Mouse (Mus musculus) hindbrain, embryonic 14.5 days (tissue): ENCODE data around the gene Klhdc8b. TPM values are rescaled to one million over a fixed set of nuclear protein-coding genes. Genes with fewer than 3 reads are reported as not detected.

Experiments
- ATAC-seq: fragments of 200-750 bp; cut with Nextera tagmentation; 2 replicates; pipeline ENCODE4 v1.8.0; 2017; ENCODE audit warnings: moderate number of reproducible peaks, mild to moderate bottlenecking, moderate TSS enrichment, moderate library complexity; ENCODE audit not compliant: low FRiP score
- DNase-seq: peaks from one replicate; pipeline ENCODE4 v3.0.0-alpha.2; 2015; ENCODE audit warnings: low spot score
- H3K27ac ChIP-seq: fragments of 300-500 bp; sonication (generic); 2 replicates; pipeline ENCODE4 v1.5.1; 2014; ENCODE audit warnings: mild to moderate bottlenecking, moderate library complexity
- H3K27me3 ChIP-seq: fragments of 300-500 bp; sonication (generic); 2 replicates; pipeline ENCODE4 v1.6.1; 2014; ENCODE audit warnings: mild to moderate bottlenecking, low read length, mixed read lengths; ENCODE audit not compliant: control insufficient read depth, insufficient read depth
- H3K36me3 ChIP-seq: fragments of 300-500 bp; sonication (generic); replicated peaks from 2 replicates; pipeline ENCODE4 v1.6.1; 2014; ENCODE audit not compliant: control insufficient read depth, insufficient read depth
- H3K4me1 ChIP-seq: fragments of 300-500 bp; sonication (generic); replicated peaks from 2 replicates; pipeline ENCODE4 v1.6.1; 2014; ENCODE audit warnings: antibody characterized with exemption, low read length, mixed read lengths; ENCODE audit not compliant: control insufficient read depth, insufficient read depth
- H3K4me2 ChIP-seq: fragments of 300-500 bp; sonication (generic); replicated peaks from 2 replicates; pipeline ENCODE4 v1.6.1; 2014; ENCODE audit warnings: mild to moderate bottlenecking, moderate library complexity
- H3K4me3 ChIP-seq: fragments of 300-500 bp; sonication (generic); replicated peaks from 2 replicates; pipeline ENCODE4 v1.5.1; 2014; ENCODE audit warnings: mild to moderate bottlenecking, low read length
- H3K9ac ChIP-seq: fragments of 300-500 bp; sonication (generic); 2 replicates; pipeline ENCODE4 v1.6.1; 2014
- H3K9me3 ChIP-seq: fragments of 300-500 bp; sonication (generic); 2 replicates; pipeline ENCODE4 v1.6.1; 2016; ENCODE audit warnings: low read length; ENCODE audit not compliant: control insufficient read depth
- WGBS: fragments of 180-500 bp; shearing (Covaris S2); extraction: QIAGEN DNeasy Blood & Tissue Kit; methylation state at CpG from one replicate; pipeline ENCODE4 v1.1.7; 2014; 5-methylcytosine and 5-hydroxymethylcytosine counted together
- polyA plus RNA-seq: library from polyadenylated mRNA; unstranded; fragments of >200 nt; fragmentation: Nextera tagmentation; extraction: Ambion mirVana; gene quantifications from 2 replicates; pipeline ENCODE4 v1.2.1, GENCODE M21; 2014

Klhdc8b gene
- polyA plus RNA-seq, 1 experiment from 2014 or later: 57.2 TPM

DNA sequence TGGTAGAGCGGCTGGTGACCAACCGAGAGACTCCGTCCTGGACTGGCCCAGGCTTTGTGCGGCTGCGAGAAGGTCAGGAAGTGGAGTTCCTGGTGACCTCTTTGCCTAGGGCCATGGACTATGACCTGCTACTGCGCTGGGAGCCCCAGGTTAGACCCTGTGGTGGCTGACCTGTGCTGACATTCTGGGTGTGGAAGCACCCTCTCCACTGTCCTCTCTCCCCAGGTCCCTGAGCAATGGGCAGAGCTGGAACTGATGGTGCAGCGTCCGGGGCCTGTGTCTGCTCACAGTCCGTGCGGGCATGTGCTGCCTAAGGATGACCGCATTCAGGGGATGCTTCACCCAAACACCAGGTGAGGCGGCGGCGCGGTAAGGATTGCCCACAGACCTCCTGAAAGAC, 22.6 kb upstream of the Klhdc8b start:
- Histone ChIP-seq H3K9ac (no peak overlapping the region), H3K27me3 (no peaks in the 10 kb centered on the region), H3K4me2 (no peak overlapping the region), H3K4me1 (peaks cover 5% of the 10 kb centered on the region), H3K9me3 (no peaks in the 10 kb centered on the region), H3K27ac (no peak overlapping the region), H3K36me3 (peaks cover 7% of the 10 kb centered on the region; the same call in 1 of the 2 replicates), H3K4me3 (no peak overlapping the region)
- no peak for ATAC-seq
- 94% methylated on average over 15 of the region's 15 CpGs for WGBS
- DNase-seq: no peak

- Histone ChIP-seq H3K36me3 (peaks cover 7% of the 10 kb centered on the region; the same call in 1 of the 2 replicates), H3K9ac (no peak overlapping the region), H3K4me2 (no peak overlapping the region), H3K27ac (no peak overlapping the region), H3K9me3 (no peaks in the 10 kb centered on the region), H3K27me3 (no peaks in the 10 kb centered on the region), H3K4me3 (no peak overlapping the region), H3K4me1 (peaks cover 10% of the 10 kb centered on the region)
- 95% methylated on average over 18 of the region's 18 CpGs for WGBS
- ATAC-seq (no peak), DNase-seq (no peak)
These were observed 21.8 kb upstream of the Klhdc8b start for GRCm38 (mm10) chr9:108483051-108483790.

- DNase-seq (no peak), ATAC-seq (no peak)
- H3K9me3 ChIP-seq: no peaks in the 10 kb centered on the region
- H3K36me3 ChIP-seq: peaks cover 7% of the 10 kb centered on the region; the same call in 1 of the 2 replicates
- no peak overlapping the region for H3K4me2 ChIP-seq
- no peak overlapping the region for H3K4me3 ChIP-seq
- H3K27ac ChIP-seq: no peak overlapping the region
- H3K27me3 ChIP-seq: no peaks in the 10 kb centered on the region
- peaks cover 10% of the 10 kb centered on the region for H3K4me1 ChIP-seq
- no peak overlapping the region for H3K9ac ChIP-seq
- 91% methylated on average over 19 of the region's 19 CpGs for WGBS
These were observed 20.3 kb upstream of the Klhdc8b start for GRCm38 (mm10) chr9:108481520-108482210.

DNA sequence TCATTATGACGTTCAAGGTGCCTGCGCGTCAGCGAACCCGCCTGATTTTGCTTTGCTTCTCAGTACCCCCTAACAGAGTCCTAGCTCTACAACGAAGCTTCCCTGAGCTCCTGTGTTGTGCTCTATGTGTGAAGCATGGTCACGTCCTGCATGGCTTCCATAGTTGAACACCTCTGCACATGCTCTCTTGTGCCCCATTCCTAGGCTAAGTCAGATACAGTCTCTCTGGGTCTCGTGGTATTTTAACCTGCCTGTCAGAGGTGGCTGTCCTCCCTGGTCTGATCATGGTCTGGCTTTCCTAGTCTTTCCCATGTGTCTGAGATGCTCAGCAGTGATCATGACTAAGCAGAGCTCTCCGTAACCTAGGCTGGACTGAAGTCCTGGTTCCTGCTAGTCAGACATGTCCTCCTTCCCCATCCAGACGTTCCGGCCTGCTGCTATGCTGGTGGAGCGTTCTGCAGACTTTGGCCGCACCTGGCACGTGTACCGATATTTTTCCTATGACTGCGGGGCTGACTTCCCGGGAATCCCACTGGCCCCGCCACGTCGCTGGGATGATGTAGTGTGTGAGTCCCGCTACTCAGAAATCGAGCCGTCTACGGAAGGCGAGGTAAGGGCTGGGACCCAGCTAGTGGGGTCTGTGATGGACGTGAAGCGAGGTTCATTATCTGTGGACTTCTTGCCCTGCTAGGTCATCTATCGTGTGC, 19.6 kb upstream of the Klhdc8b start:
- H3K4me1 ChIP-seq: peaks cover 10% of the 10 kb centered on the region
- no peak for ATAC-seq
- no peaks in the 10 kb centered on the region for H3K9me3 ChIP-seq
- peaks cover 6% of the 10 kb centered on the region; the same call in 1 of the 2 replicates for H3K36me3 ChIP-seq
- H3K4me2 ChIP-seq: 0 out of 2 replicates have a peak overlapping the region, but pooled peaks have one; percentile 53
- no peak overlapping the region for H3K4me3 ChIP-seq
- H3K9ac ChIP-seq: no peak overlapping the region
- H3K27me3 ChIP-seq: no peaks in the 10 kb centered on the region
- WGBS: 93% methylated on average over 28 of the region's 28 CpGs
- DNase-seq: no peak
- H3K27ac ChIP-seq: no peak overlapping the region

DNA sequence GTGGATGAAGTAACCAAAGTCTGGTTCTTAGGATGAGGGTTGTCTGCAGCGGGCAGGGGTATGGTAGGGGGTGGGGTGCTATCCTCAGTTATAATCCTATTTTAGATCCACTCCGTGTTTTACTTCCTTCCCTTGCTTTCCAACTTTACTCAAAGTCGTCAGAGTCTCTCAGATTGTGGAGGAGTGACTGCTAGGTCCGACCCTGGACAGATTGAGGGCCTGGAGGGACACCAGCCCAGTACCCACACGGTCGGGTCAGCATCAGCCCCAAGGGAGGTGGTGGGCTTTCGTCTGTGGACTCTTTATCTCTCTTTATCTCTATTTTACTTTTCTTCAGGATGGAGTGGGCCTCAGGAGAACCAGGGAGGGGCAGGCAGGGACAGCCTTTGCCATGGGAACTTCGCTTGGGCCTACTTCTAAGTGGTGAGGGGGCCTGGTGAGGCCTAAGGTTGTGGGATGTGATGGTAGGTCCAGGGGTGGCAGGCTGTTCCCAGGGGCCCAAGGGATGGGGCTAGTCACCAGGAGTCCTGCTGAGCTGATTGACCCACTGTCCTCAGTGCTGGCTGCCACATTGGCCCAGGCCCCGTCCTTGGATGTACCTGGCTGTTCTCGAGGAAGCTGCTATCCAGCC, 18.5 kb upstream of the Klhdc8b start, which contains the start of gene Lamb2:
Gene Lamb2 (plus strand): TSS at position 16 of the 631 bp plus-strand sequence.
- no peaks in the 10 kb centered on the region; the same call in 1 of the 2 replicates for H3K36me3 ChIP-seq
- peaks cover 10% of the 10 kb centered on the region for H3K4me1 ChIP-seq
- DNase-seq: peak; percentile 85
- peak within 1 kb of the TSS; percentile 34 for H3K4me3 ChIP-seq
- WGBS: 18% methylated on average over 10 of the region's 10 CpGs
- peak; percentile 41; the same call in 1 of the 2 replicates for ATAC-seq
- peak within 1 kb of the TSS; percentile 63; the same call in 1 of the 2 replicates for H3K27ac ChIP-seq
- H3K9me3 ChIP-seq: no peaks in the 10 kb centered on the region
- no peaks in the 10 kb centered on the region for H3K27me3 ChIP-seq
- H3K9ac ChIP-seq: peak within 1 kb of the TSS; percentile 51
- peak within 1 kb of the TSS; percentile 53 for H3K4me2 ChIP-seq

DNA sequence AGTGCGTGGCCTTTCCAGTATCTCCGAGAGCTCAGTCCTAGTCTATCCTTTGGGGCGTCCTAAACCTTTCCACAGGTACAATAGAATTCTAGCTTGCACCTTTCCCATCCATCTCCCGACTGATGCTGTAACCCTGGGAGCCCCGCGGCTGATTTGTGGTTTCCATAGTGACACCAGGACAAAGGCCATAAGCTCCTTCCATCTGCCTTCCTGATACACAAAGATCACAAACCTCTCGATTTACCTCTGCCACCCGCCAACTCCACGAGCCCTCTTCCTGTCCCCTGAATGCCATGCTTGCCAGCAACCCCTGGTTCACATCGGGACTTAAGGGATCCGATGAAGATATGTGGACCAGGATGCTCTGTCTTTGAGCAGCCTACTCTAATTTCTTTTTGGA, 17.9 kb upstream of the Klhdc8b start:
- ATAC-seq: no peak; the same call in 1 of the 2 replicates
- H3K9ac ChIP-seq: 0 out of 2 replicates have a peak overlapping the region, but pooled peaks have one; percentile 14

GRCm38 (mm10) chr9:108478638-108479156, 17.3 kb upstream of the Klhdc8b start:
- no peaks in the 10 kb centered on the region for H3K9me3 ChIP-seq
- H3K4me1 ChIP-seq: peaks cover 10% of the 10 kb centered on the region
- peak; percentile 64 for DNase-seq
- WGBS: under 1% methylated on average over 20 of the region's 20 CpGs
- H3K27me3 ChIP-seq: no peaks in the 10 kb centered on the region
- H3K4me3 ChIP-seq: peak overlapping the region; percentile 34
- ATAC-seq: peak; percentile 25; the same call in 1 of the 2 replicates
- peak overlapping the region; percentile 24; the same call in 1 of the 2 replicates for H3K9ac ChIP-seq
- peak overlapping the region; percentile 63; the same call in 1 of the 2 replicates for H3K27ac ChIP-seq
- H3K36me3 ChIP-seq: no peaks in the 10 kb centered on the region; the same call in 1 of the 2 replicates
- H3K4me2 ChIP-seq: peak overlapping the region; percentile 51

More for the DNA sequence above, 17.9 kb upstream of the Klhdc8b start:
- peaks cover 10% of the 10 kb centered on the region for H3K4me1 ChIP-seq
- no peaks in the 10 kb centered on the region for H3K9me3 ChIP-seq
- no peaks in the 10 kb centered on the region; the same call in 1 of the 2 replicates for H3K36me3 ChIP-seq
- no peak overlapping the region for H3K27ac ChIP-seq
- peak overlapping the region; percentile 34 for H3K4me3 ChIP-seq
- no peaks in the 10 kb centered on the region for H3K27me3 ChIP-seq
- WGBS: 31% methylated on average over 11 of the region's 11 CpGs
- no peak for DNase-seq
- peak overlapping the region; percentile 51 for H3K4me2 ChIP-seq

DNA sequence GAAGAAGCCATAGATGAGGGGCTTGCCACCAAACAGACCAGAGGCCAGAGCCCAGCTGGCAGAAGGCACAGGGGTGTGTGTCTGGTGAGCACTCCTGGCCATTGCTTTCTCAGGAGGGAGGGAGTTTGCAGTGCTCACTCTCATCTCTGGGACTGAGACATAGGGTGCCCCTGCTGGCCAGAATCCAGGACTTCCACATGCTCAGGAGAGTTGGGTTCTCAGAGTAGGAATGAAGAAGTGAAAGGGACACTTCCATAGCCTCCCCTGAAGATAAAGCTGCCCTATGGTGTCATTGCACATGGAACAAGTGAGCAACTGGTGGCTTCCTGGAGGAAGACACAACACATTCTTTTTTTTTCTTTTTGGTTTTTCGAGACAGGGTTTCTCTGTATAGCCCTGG, 13.1 kb upstream of the Klhdc8b start:
- no peaks in the 10 kb centered on the region for H3K9me3 ChIP-seq
- H3K27me3 ChIP-seq: no peaks in the 10 kb centered on the region
- H3K36me3 ChIP-seq: no peaks in the 10 kb centered on the region
- peaks cover 10% of the 10 kb centered on the region for H3K4me1 ChIP-seq
- no peak overlapping the region for H3K9ac ChIP-seq
- DNase-seq: no peak
- WGBS: 75% methylated on average over 1 of the region's 1 CpGs
- no peak for ATAC-seq
- no peak overlapping the region for H3K4me3 ChIP-seq
- H3K27ac ChIP-seq: no peak overlapping the region
- H3K4me2 ChIP-seq: no peak overlapping the region
